Mouse (Mus musculus): ENCODE measurements around the gene Exoc4. TPM values are rescaled to one million over a fixed set of nuclear protein-coding genes. Genes with fewer than 3 reads are reported as not detected.

The Exoc4 gene
- total RNA-seq, 4 experiments from 2014 or later: 83.5 to 95.6 (median 86.1) TPM

- no peak for DNase-seq (ENCODE audit: low spot score in 2 of 2)
These were observed 369.7 kb downstream of the Exoc4 start for GRCm38 (mm10) chr6:33618590-33618989.

- no peak for DNase-seq (ENCODE audit: low spot score in 2 of 2)
These were observed 371.8 kb downstream of the Exoc4 start for GRCm38 (mm10) chr6:33620701-33621100.

- DNase-seq (ENCODE audit: low spot score in 2 of 2): no peak
These were observed 377.0 kb downstream of the Exoc4 start for GRCm38 (mm10) chr6:33625931-33626330.

GRCm38 (mm10) chr6:33631133-33631532 is 382.2 kb downstream of the Exoc4 start:
- DNase-seq (ENCODE audit: low spot score in 2 of 2): no peak

GRCm38 (mm10) chr6:33637192-33637591 is 388.3 kb downstream of the Exoc4 start:
- DNase-seq (ENCODE audit: low spot score in 2 of 2): no peak

GRCm38 (mm10) chr6:33681778-33682640 is 433.1 kb downstream of the Exoc4 start:
- peak; percentile 30 to 49 for DNase-seq (ENCODE audit: low spot score in 2 of 2)

GRCm38 (mm10) chr6:33683533-33683932 is 434.6 kb downstream of the Exoc4 start:
- no peak for DNase-seq (ENCODE audit: low spot score in 2 of 2)

- no peak for DNase-seq (ENCODE audit: low spot score in 2 of 2)
These were observed 436.4 kb downstream of the Exoc4 start for GRCm38 (mm10) chr6:33685321-33685720.

- no peak for DNase-seq (ENCODE audit: low spot score in 2 of 2)
These were observed 441.7 kb downstream of the Exoc4 start for GRCm38 (mm10) chr6:33690601-33691000.

GRCm38 (mm10) chr6:33696976-33697375 is 448.1 kb downstream of the Exoc4 start:
- no peak for DNase-seq (ENCODE audit: low spot score in 2 of 2)

- DNase-seq (ENCODE audit: low spot score in 2 of 2): no peak
These were observed 460.0 kb downstream of the Exoc4 start for GRCm38 (mm10) chr6:33708907-33709306.

GRCm38 (mm10) chr6:33709340-33709739 is 460.5 kb downstream of the Exoc4 start:
- no peak for DNase-seq (ENCODE audit: low spot score in 2 of 2)

- DNase-seq (ENCODE audit: low spot score in 2 of 2): no peak
These were observed 462.9 kb downstream of the Exoc4 start for GRCm38 (mm10) chr6:33711742-33712141.

GRCm38 (mm10) chr6:33712540-33713118 is 463.7 kb downstream of the Exoc4 start:
- DNase-seq (ENCODE audit: low spot score in 2 of 2): no peak

- no peak for DNase-seq (ENCODE audit: low spot score in 2 of 2)
These were observed 467.5 kb downstream of the Exoc4 start for GRCm38 (mm10) chr6:33716254-33716965.

GRCm38 (mm10) chr6:33721166-33721565 is 472.3 kb downstream of the Exoc4 start:
- no peak for DNase-seq (ENCODE audit: low spot score in 2 of 2)

GRCm38 (mm10) chr6:33722811-33723210 is 473.9 kb downstream of the Exoc4 start:
- DNase-seq (ENCODE audit: low spot score in 2 of 2): no peak

GRCm38 (mm10) chr6:33724596-33724995 is 475.7 kb downstream of the Exoc4 start:
- DNase-seq (ENCODE audit: low spot score in 2 of 2): no peak

GRCm38 (mm10) chr6:33727271-33727670 is 478.4 kb downstream of the Exoc4 start:
- no peak for DNase-seq (ENCODE audit: low spot score in 2 of 2)

- no peak for DNase-seq (ENCODE audit: low spot score in 2 of 2)
These were observed 483.3 kb downstream of the Exoc4 start for GRCm38 (mm10) chr6:33732214-33732613.

GRCm38 (mm10) chr6:33733602-33734001 is 484.7 kb downstream of the Exoc4 start:
- DNase-seq (ENCODE audit: low spot score in 2 of 2): no peak

GRCm38 (mm10) chr6:33734032-33734431 is 485.1 kb downstream of the Exoc4 start:
- no peak for DNase-seq (ENCODE audit: low spot score in 2 of 2)
